Comparison of ENCODE assay signal across 7 mouse cellular contexts in the genomic region with DNA sequence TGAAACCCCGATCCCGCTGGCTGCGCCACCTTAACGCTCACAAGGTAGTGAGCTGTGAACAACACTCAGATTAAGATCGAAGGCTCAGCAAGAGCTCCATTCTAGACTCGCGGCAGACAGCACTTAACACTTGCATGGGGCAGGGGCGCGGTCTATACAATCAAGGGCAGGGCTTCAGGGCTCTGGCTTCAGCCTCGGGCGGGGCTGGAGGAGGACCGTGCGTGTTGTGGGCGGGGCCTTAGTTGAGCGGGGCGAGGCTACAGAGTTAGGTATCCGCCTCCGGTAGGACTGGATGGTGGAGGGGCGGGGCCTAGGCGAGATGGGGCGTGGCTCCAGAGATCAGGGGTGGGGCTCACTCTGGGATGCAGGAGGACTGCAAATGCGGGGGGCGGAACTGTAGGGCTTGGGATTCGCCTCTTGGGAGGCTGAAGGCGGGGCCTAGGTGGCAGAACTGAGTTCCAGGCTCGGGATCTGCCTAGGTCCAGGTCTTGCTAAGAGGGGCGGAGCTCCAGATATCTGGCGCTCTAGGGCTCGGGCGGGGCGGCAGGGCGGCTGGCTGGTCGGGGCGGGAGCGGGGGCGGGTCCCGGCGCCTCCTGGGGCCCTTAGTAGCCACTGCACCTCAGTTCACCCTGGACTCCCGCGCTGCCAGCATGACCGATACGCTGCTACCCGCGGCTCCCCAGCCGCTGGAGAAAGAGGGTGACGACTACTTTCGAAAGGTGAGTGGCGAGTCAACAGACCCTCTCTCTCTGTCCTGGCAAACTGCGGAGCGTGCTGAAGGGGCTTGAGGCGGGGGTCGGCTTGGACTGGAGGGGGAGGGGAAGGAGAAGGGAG. TPM values are rescaled to one million over a fixed set of nuclear protein-coding genes. Genes with fewer than 3 reads are reported as not detected.
A peak's percentile ranks its signal among the peaks of the same experiment; 100 is the strongest.
DNase-seq lines count a peak whose midpoint lies in the region; ATAC-seq lines count a peak whose summit lies in the region.

A gene (plus strand): TSS at position 479 of the 835 bp plus-strand sequence.

- peak within 1 kb of the TSS; percentile 70 for H3K4me3 ChIP-seq in intestine, embryonic 16.5 days (ENCODE audit: low read length)
- H3K4me3 ChIP-seq in midbrain, embryonic 11.5 days (ENCODE audit: low read depth, low read length): peak within 1 kb of the TSS; percentile 63

- peak within 1 kb of the TSS; percentile 86 for H3K9ac ChIP-seq in intestine, embryonic 16.5 days (ENCODE audit: low read depth, low read length)
- H3K9ac ChIP-seq in midbrain, embryonic 11.5 days (ENCODE audit: low read length): peak within 1 kb of the TSS; percentile 61

- no peaks in the 10 kb centered on the region for H3K27me3 ChIP-seq in intestine, embryonic 16.5 days (replicated peaks; ENCODE audit: control insufficient read depth, insufficient read depth, low read length)
- peaks cover 19% of the 10 kb centered on the region for H3K27me3 ChIP-seq in midbrain, embryonic 11.5 days (ENCODE audit: control insufficient read depth, insufficient read depth, low read length)

- no peaks in the 10 kb centered on the region for H3K9me3 ChIP-seq in intestine, embryonic 16.5 days (ENCODE audit: control insufficient read depth, low read length)
- H3K9me3 ChIP-seq in midbrain, embryonic 11.5 days (ENCODE audit: control insufficient read depth, low read length): no peaks in the 10 kb centered on the region

- H3K36me3 ChIP-seq in intestine, embryonic 16.5 days (ENCODE audit: control insufficient read depth, insufficient read depth, low read length): no peaks in the 10 kb centered on the region
- H3K36me3 ChIP-seq in midbrain, embryonic 11.5 days (ENCODE audit: control insufficient read depth, insufficient read depth, low read length): no peaks in the 10 kb centered on the region

- H3K4me2 ChIP-seq in intestine, embryonic 16.5 days (ENCODE audit: low read depth, low read length): peak within 1 kb of the TSS; percentile 89
- H3K4me2 ChIP-seq in midbrain, embryonic 11.5 days: peak within 1 kb of the TSS; percentile 98

- 1% methylated on average over 49 of the region's 52 CpGs for WGBS in intestine, embryonic 16.5 days
- under 1% methylated on average over 49 of the region's 52 CpGs for WGBS in midbrain, embryonic 11.5 days

- H3K27ac ChIP-seq in intestine, embryonic 16.5 days (ENCODE audit: low read length): peak within 1 kb of the TSS; percentile 96
- no peak within 1 kb of the TSS for H3K27ac ChIP-seq in midbrain, embryonic 11.5 days (ENCODE audit: low read depth, low read length)

- H3K4me1 ChIP-seq in intestine, embryonic 16.5 days (ENCODE audit: control insufficient read depth, insufficient read depth, low read length): peaks cover 5% of the 10 kb centered on the region
- peaks cover 6% of the 10 kb centered on the region for H3K4me1 ChIP-seq in midbrain, embryonic 11.5 days (ENCODE audit: control insufficient read depth, insufficient read depth, low read length)

- ATAC-seq in intestine, embryonic 16.5 days: peak; percentile 96
- ATAC-seq in midbrain, embryonic 11.5 days (ENCODE audit: low FRiP score): peak; percentile 99

- DNase-seq in adrenal gland, adult 8-10 months: peak; percentile 100
- DNase-seq in embryo, embryonic 9.5 days (ENCODE audit: extremely low spot score): peak; percentile 100
- DNase-seq in gastrocnemius, postnatal 4 days (ENCODE audit: low spot score in 2 of 2): peak; percentile 93 to 96
- DNase-seq in left cerebral cortex, postnatal 36 days (ENCODE audit: low spot score in 2 of 2): peak; percentile 98
- DNase-seq in midbrain, embryonic 11.5 days (ENCODE audit: low spot score, missing footprints): peak; percentile 100
- DNase-seq in skeletal muscle tissue, adult 2 months (ENCODE audit: low read depth, low spot score): peak; percentile 96

- intact Hi-C loops in left cerebral cortex, postnatal 36 days (cut with DNase I): loop anchor here (5.0 to 10.0 kb wide), 2 partner anchors 53 to 221 kb away; a partner anchor contains a TSS

RNA-seq across cellular contexts. Expression of the gene that starts here (rescaled TPM):
- total RNA-seq in adrenal gland, adult 8-10 months (2022): 1 to 10 TPM; 1.9 to 3.3 (median 2.9) TPM
- 1 to 10 TPM; 1.8 to 2.6 TPM for total RNA-seq in gastrocnemius, postnatal 4 days (2021)
- 95.3 and 105 TPM in 2 replicates for polyA plus RNA-seq in intestine, embryonic 16.5 days (2015; fragmentation: Nextera tagmentation; extraction: Ambion mirVana)
- 1 to 10 TPM; 4.8 to 5.1 TPM for total RNA-seq in left cerebral cortex, postnatal 36 days (2021)
- 1.9 and 2.2 TPM in 2 replicates for polyA plus RNA-seq in midbrain, embryonic 11.5 days (2014; fragmentation: Nextera tagmentation; extraction: Ambion mirVana)

Comparison
In these comparisons a context has a peak if more than half of its experiments do, and no peak if none do; other contexts are left out.
1. RNA of the gene that starts here (polyA plus RNA-seq): 95.3 to 105 TPM in intestine, embryonic 16.5 days; 1.9 to 2.2 TPM in midbrain, embryonic 11.5 days; every median in the first group is over 10 times any median in the second.
2. Peak in every context shown above with its lines, with median percentiles within 50 percentile points of each other: DNase-seq.